Mouse (Mus musculus): ENCODE results near the gene Hirip3.

Gene Hirip3

GRCm38 (mm10) chr7:126847116-126847420 is 14.7 kb upstream of the Hirip3 start, which contains the start of gene Doc2a:
Gene Doc2a (plus strand): TSS chr7:126847416.
- POLR2A ChIA-PET, result interaction anchor here in 3 of 4 experiments (0.8 to 4.1 kb wide), 13 partner anchors 9 to 80 kb away, joined by 3 to 32 read pairs (median 6); partner anchors contain the start of genes 4930451I11Rik (in 1 of the 3), Hirip3 (in 1 of the 3), Ino80e (in 1 of the 3) and Taok2 (in 1 of the 3)
- CTCF ChIA-PET, result interaction anchor here in 3 of 4 experiments (0.6 to 1.7 kb wide), 5 partner anchors 11 to 38 kb away, joined by 3 to 8 read pairs (median 4); partner anchors contain the start of genes Hirip3 (in 1 of the 3) and Ino80e (in 1 of the 3)

- ChIA-PET POLR2A (interaction anchor here (0.6 to 4.1 kb wide), 30 partner anchors 8 to 278 kb away, joined by 3 to 32 read pairs (median 4); partner anchors contain the start of genes Hirip3 (in 2 of the 4), Ino80e (in 2 of the 4), Taok2 (in 2 of the 4) and 4930451I11Rik (in 1 of the 4)), CTCF (interaction anchor here in 3 of 4 experiments (0.6 to 1.7 kb wide), 7 partner anchors 10 to 310 kb away, joined by 3 to 8 read pairs (median 4); partner anchors contain the start of genes Fam57b (in 1 of the 3), Hirip3 (in 1 of the 3) and Ino80e (in 1 of the 3))
Observed at GRCm38 (mm10) chr7:126847421-126848398, 14.1 kb upstream of the Hirip3 start.

- ChIA-PET CTCF (interaction anchor here in 2 of 4 experiments (0.7 to 1.6 kb wide), 3 partner anchors 16 to 52 kb away, joined by 3 to 8 read pairs (median 4); partner anchors contain the start of gene Fam57b (in 1 of the 2)), POLR2A (interaction anchor here (0.8 to 4.1 kb wide), 16 partner anchors 8 to 277 kb away, joined by 3 to 32 read pairs (median 4); partner anchors contain the start of genes Hirip3 (in 2 of the 4), Ino80e (in 2 of the 4), 4930451I11Rik (in 1 of the 4) and Taok2 (in 1 of the 4))
Observed at GRCm38 (mm10) chr7:126848794-126849193, 13.0 kb upstream of the Hirip3 start.

- POLR2A ChIA-PET, result interaction anchor here in 2 of 4 experiments (0.8 to 4.1 kb wide), 14 partner anchors 8 to 167 kb away, joined by 3 to 32 read pairs (median 5); partner anchors contain the start of genes Hirip3 (in 2 of the 2), Ino80e (in 2 of the 2) and Pagr1a (in 1 of the 2)
- CTCF ChIA-PET, result interaction anchor here in 1 of 4 experiments (0.6 kb wide), 1 partner anchor 63 kb away, joined by 19 read pairs; no protein-coding TSS in a partner anchor
Observed at GRCm38 (mm10) chr7:126850161-126850560, 11.6 kb upstream of the Hirip3 start.

GRCm38 (mm10) chr7:126851192-126851591 is 10.6 kb upstream of the Hirip3 start:
- POLR2A ChIA-PET, result interaction anchor here in 3 of 4 experiments (0.5 to 2.4 kb wide), 17 partner anchors 8 to 1039 kb away, joined by 3 to 20 read pairs (median 4); partner anchors contain the start of genes Hirip3 (in 2 of the 3), Ino80e (in 2 of the 3) and Pagr1a (in 1 of the 3)
- CTCF ChIA-PET, result interaction anchor here in 1 of 4 experiments (0.6 kb wide), 1 partner anchor 344 kb away, joined by 3 read pairs; no protein-coding TSS in a partner anchor

GRCm38 (mm10) chr7:126853454-126853853 is 8.3 kb upstream of the Hirip3 start:
- ChIA-PET POLR2A (interaction anchor here in 2 of 4 experiments (0.6 to 3.1 kb wide), 14 partner anchors 8 to 1463 kb away, joined by 3 to 14 read pairs (median 4); partner anchors contain the start of genes Hirip3 (in 2 of the 2), Ino80e (in 2 of the 2), Taok2 (in 2 of the 2) and Kif22 (in 1 of the 2)), CTCF (interaction anchor here in 1 of 4 experiments (0.7 kb wide), 1 partner anchor 159 kb away, joined by 3 read pairs; no protein-coding TSS in a partner anchor)

- ChIA-PET POLR2A (interaction anchor here in 2 of 4 experiments (0.8 to 5.8 kb wide), 12 partner anchors 8 to 187 kb away, joined by 3 to 32 read pairs (median 4); partner anchors contain the start of genes Doc2a (in 2 of the 2), Taok2 (in 2 of the 2), Kif22 (in 1 of the 2) and Tbx6 (in 1 of the 2)), CTCF (interaction anchor here in 1 of 4 experiments (1.6 kb wide), 1 partner anchor 23 kb away, joined by 4 read pairs; no protein-coding TSS in a partner anchor)
Observed at GRCm38 (mm10) chr7:126855641-126856040, 6.1 kb upstream of the Hirip3 start.

GRCm38 (mm10) chr7:126856741-126857420 is 4.9 kb upstream of the Hirip3 start:
- CTCF ChIA-PET, result interaction anchor here (0.5 to 1.6 kb wide), 8 partner anchors 21 to 423 kb away, joined by 3 to 7 read pairs (median 3); no protein-coding TSS in a partner anchor
- POLR2A ChIA-PET, result interaction anchor here (0.6 to 5.8 kb wide), 21 partner anchors 9 to 477 kb away, joined by 3 to 32 read pairs (median 3); partner anchors contain the start of genes Doc2a (in 3 of the 4), Taok2 (in 2 of the 4), Fam57b (in 1 of the 4) and Kif22 (in 1 of the 4)

- ChIA-PET CTCF (interaction anchor here in 1 of 4 experiments (0.5 to 1.7 kb wide), 2 partner anchors 28 to 117 kb away, joined by 3 to 6 read pairs; no protein-coding TSS in a partner anchor), POLR2A (interaction anchor here in 3 of 4 experiments (0.5 to 4.3 kb wide), 20 partner anchors 7 to 521 kb away, joined by 3 to 35 read pairs (median 6); partner anchors contain the start of genes Taok2 (in 2 of the 3), 4930451I11Rik (in 1 of the 3), Doc2a (in 1 of the 3) and Kctd13 (in 1 of the 3))
Observed at GRCm38 (mm10) chr7:126860987-126861386, 785 bp upstream of the Hirip3 start.

GRCm38 (mm10) chr7:126862147-126862784 is 494 bp downstream of the Hirip3 start, which contains the start of gene Ino80e:
Gene Ino80e (minus strand): TSS chr7:126862377.
- ChIA-PET POLR2A (interaction anchor here (0.5 to 4.3 kb wide), 57 partner anchors 9 to 532 kb away, joined by 3 to 35 read pairs (median 5); partner anchors contain the start of genes Taok2 (in 4 of the 4), Doc2a (in 2 of the 4), Kif22 (in 2 of the 4) and 4930451I11Rik (in 1 of the 4)), CTCF (interaction anchor here (0.5 to 1.1 kb wide), 5 partner anchors 15 to 220 kb away, joined by 3 to 4 read pairs (median 3); partner anchors contain the start of gene Doc2a (in 1 of the 4))

GRCm38 (mm10) chr7:126863791-126864190 is 2.0 kb downstream of the Hirip3 start:
- ChIA-PET CTCF (interaction anchor here in 3 of 4 experiments (0.6 to 1.1 kb wide), 5 partner anchors 21 to 318 kb away, joined by 3 to 4 read pairs (median 3); partner anchors contain the start of gene Taok2 (in 1 of the 3)), POLR2A (interaction anchor here (0.6 to 4.3 kb wide), 25 partner anchors 9 to 362 kb away, joined by 3 to 35 read pairs (median 5); partner anchors contain the start of genes Taok2 (in 3 of the 4), Doc2a (in 2 of the 4), Kif22 (in 1 of the 4) and Maz (in 1 of the 4))

- CTCF ChIA-PET, result no interaction called here
- POLR2A ChIA-PET, result interaction anchor here in 2 of 4 experiments (1.0 to 2.9 kb wide), 4 partner anchors 17 to 159 kb away, joined by 3 to 8 read pairs (median 5); partner anchors contain the start of genes Taok2 (in 2 of the 2) and Maz (in 1 of the 2)
Observed at GRCm38 (mm10) chr7:126867534-126867933, 5.8 kb downstream of the Hirip3 start.

GRCm38 (mm10) chr7:126868003-126868402 is 6.2 kb downstream of the Hirip3 start:
- POLR2A ChIA-PET, result interaction anchor here in 2 of 4 experiments (0.7 to 2.9 kb wide), 5 partner anchors 10 to 159 kb away, joined by 3 to 8 read pairs (median 3); partner anchors contain the start of genes Taok2 (in 2 of the 2) and Maz (in 1 of the 2)
- CTCF ChIA-PET, result interaction anchor here in 1 of 4 experiments (0.6 kb wide), 1 partner anchor 21 kb away, joined by 5 read pairs; no protein-coding TSS in a partner anchor

- ChIA-PET POLR2A (interaction anchor here in 3 of 4 experiments (0.6 to 5.8 kb wide), 9 partner anchors 7 to 157 kb away, joined by 3 to 35 read pairs (median 4); partner anchors contain the start of genes Hirip3 (in 2 of the 3), Ino80e (in 2 of the 3), Maz (in 1 of the 3) and Taok2 (in 1 of the 3)), CTCF (interaction anchor here in 1 of 4 experiments (0.5 kb wide), 1 partner anchor 257 kb away, joined by 4 read pairs; no protein-coding TSS in a partner anchor)
Observed at GRCm38 (mm10) chr7:126869780-126870519, 8.2 kb downstream of the Hirip3 start.

Data from embryonic stem cell, embryonic (primary cell).